In the genomic region with DNA sequence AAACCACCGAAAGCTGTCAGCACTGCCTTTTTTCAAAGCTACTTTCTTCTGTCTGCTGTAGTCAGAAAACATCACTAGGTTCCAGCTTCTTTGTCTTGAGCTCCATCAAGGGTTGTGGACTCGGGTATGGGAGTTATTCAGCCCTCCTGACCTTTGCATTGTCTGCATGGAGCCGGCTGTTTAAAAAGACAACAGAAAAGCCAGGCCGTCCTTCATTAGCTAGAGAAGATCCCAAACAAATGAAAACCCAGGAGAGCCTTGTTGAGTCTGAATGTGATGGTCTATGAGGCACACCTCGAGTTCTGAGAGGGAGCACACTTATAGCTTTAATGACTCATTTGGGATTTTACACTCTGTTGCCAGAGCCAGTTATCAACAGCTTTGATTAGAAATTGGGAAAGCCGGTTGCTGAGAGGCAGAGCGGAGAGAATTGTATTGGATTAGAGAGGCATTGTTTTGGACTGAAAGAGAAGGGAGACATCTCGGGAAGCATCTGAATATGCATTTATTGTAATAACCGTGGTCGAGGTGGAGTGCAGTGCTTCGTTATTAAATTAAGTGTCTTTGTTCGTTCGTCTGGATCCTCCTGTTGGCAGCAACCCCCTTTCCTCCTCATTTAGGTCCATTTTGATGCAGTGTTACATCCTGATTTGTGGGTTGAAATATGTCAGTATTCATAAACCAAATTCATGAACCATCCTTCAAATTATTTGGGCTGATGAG, we compare ENCODE assay signal across 11 mouse cellular contexts.
DNase-seq lines count a peak whose midpoint lies in the region; ATAC-seq and TF ChIP-seq lines count a peak whose summit lies in the region.
"Had no signal": no experiment of that assay in that cellular context is flagged by ENCODE, and none has a peak within 500 bp of the region (broad histone marks: within the 10 kb centered on the region; RNA-seq: fewer than 3 reads in every experiment).

No protein-coding gene starts in this region.

- H3K4me3 ChIP-seq in forebrain, embryonic 16.5 days (replicated peaks; ENCODE audit: low read length), result no peak overlapping the region
- no peak overlapping the region for H3K4me3 ChIP-seq in midbrain, embryonic 16.5 days (ENCODE audit: low read depth, low read length)
- H3K4me3 ChIP-seq in cerebellum, adult 2 months (replicated peaks; ENCODE audit: insufficient read depth, low read depth, low read length), result no peak overlapping the region
- H3K4me3 ChIP-seq: embryonic facial prominence, embryonic 15.5 days had no signal

- TF ChIP-seq POLR2A in cerebellum, adult 2 months (IDR thresholded peaks at IDR 0.05; ENCODE audit: borderline replicate concordance, insufficient read depth, low read length), result no peak

- peak; percentile 10 for DNase-seq in ES-CJ7 (ENCODE audit: low read depth, low spot score)
- peak; percentile 68 for DNase-seq in Muller cell, postnatal 12 days (ENCODE audit: inconsistent ontology term)
- no peak for DNase-seq in right cerebral cortex, postnatal 14 days
- DNase-seq in cerebellum, adult 2 months, result no peak
- DNase-seq: heart, adult 11 months; kidney, adult 9 months; layer of hippocampus, postnatal 36 days had no signal

- WGBS in forebrain, embryonic 16.5 days, result 15% methylated on average over 13 of the region's 13 CpGs
- WGBS in midbrain, embryonic 16.5 days, result 7% methylated on average over 13 of the region's 13 CpGs
- 51% methylated on average over 13 of the region's 13 CpGs for WGBS in cerebellum, adult 2 months

- no peaks in the 10 kb centered on the region for H3K36me3 ChIP-seq in forebrain, embryonic 16.5 days (ENCODE audit: control insufficient read depth, insufficient read depth)
- no peaks in the 10 kb centered on the region for H3K36me3 ChIP-seq in midbrain, embryonic 16.5 days (ENCODE audit: control insufficient read depth, insufficient read depth, low read length)
- H3K36me3 ChIP-seq: embryonic facial prominence, embryonic 15.5 days had no signal

- no peak for TF ChIP-seq CTCF in cerebellum, adult 2 months (IDR thresholded peaks at IDR 0.05; ENCODE audit: borderline replicate concordance, insufficient read depth, low read depth, low read length)

- H3K4me2 ChIP-seq in forebrain, embryonic 16.5 days (ENCODE audit: low read length), result peak overlapping the region; percentile 28; the same call in 1 of the 2 replicates
- peak overlapping the region; percentile 33; the same call in 1 of the 2 replicates for H3K4me2 ChIP-seq in midbrain, embryonic 16.5 days (ENCODE audit: low read length)
- H3K4me2 ChIP-seq: embryonic facial prominence, embryonic 15.5 days had no signal

- peak overlapping the region; percentile 60 for H3K27ac ChIP-seq in forebrain, embryonic 16.5 days (ENCODE audit: low read length)
- peak overlapping the region; percentile 14 for H3K27ac ChIP-seq in midbrain, embryonic 16.5 days (ENCODE audit: low read length)
- no peak overlapping the region for H3K27ac ChIP-seq in cerebellum, adult 2 months (ENCODE audit: insufficient read depth, low read length)
- H3K27ac ChIP-seq: embryonic facial prominence, embryonic 15.5 days had no signal

- H3K9ac ChIP-seq in forebrain, embryonic 16.5 days (replicated peaks; ENCODE audit: low read depth, low read length), result no peak overlapping the region; the same call in 1 of the 2 replicates
- no peak overlapping the region for H3K9ac ChIP-seq in midbrain, embryonic 16.5 days (ENCODE audit: low read depth, low read length)
- H3K9ac ChIP-seq: embryonic facial prominence, embryonic 15.5 days had no signal

- no peaks in the 10 kb centered on the region for H3K9me3 ChIP-seq in forebrain, embryonic 16.5 days (ENCODE audit: control insufficient read depth, low read length)
- H3K9me3 ChIP-seq in midbrain, embryonic 16.5 days (replicated peaks; ENCODE audit: control insufficient read depth, low read length, poor library complexity, severe bottlenecking), result no peaks in the 10 kb centered on the region
- H3K9me3 ChIP-seq: embryonic facial prominence, embryonic 15.5 days had no signal

- ATAC-seq in forebrain, embryonic 16.5 days, result peak; percentile 62
- ATAC-seq in midbrain, embryonic 16.5 days, result peak; percentile 68; the same call in 1 of the 2 replicates
- no peak for ATAC-seq in granulocyte monocyte progenitor cell, adult 5-6 weeks (replicated peaks; ENCODE audit: poor library complexity, severe bottlenecking)

- H3K27me3 ChIP-seq in forebrain, embryonic 16.5 days (replicated peaks; ENCODE audit: control insufficient read depth, insufficient read depth, low read length), result no peaks in the 10 kb centered on the region
- no peaks in the 10 kb centered on the region for H3K27me3 ChIP-seq in midbrain, embryonic 16.5 days (ENCODE audit: control insufficient read depth, insufficient read depth, low read depth, low read length)
- H3K27me3 ChIP-seq in cerebellum, adult 2 months (ENCODE audit: control insufficient read depth, insufficient read depth, low read length), result no peaks in the 10 kb centered on the region
- H3K27me3 ChIP-seq: embryonic facial prominence, embryonic 15.5 days had no signal

- H3K4me1 ChIP-seq in forebrain, embryonic 16.5 days (replicated peaks; ENCODE audit: control insufficient read depth, insufficient read depth, low read length), result peaks cover 32% of the 10 kb centered on the region
- peaks cover 30% of the 10 kb centered on the region for H3K4me1 ChIP-seq in midbrain, embryonic 16.5 days (ENCODE audit: control insufficient read depth, insufficient read depth, low read length)
- H3K4me1 ChIP-seq in cerebellum, adult 2 months (ENCODE audit: control insufficient read depth, insufficient read depth, low read length), result no peaks in the 10 kb centered on the region

Comparison
In these comparisons a context has a peak if more than half of its experiments do, and no peak if none do; other contexts are left out.
1. DNase-seq: peak in ES-CJ7 (single experiment) and Muller cell, postnatal 12 days (single experiment); none in right cerebral cortex, postnatal 14 days (single experiment) and cerebellum, adult 2 months (0 of 2).